Mouse (Mus musculus) kidney, adult 8-10 months (tissue): Measurements from ENCODE around the gene 1190007I07Rik.
"Not testable (repeated sequence)": the region's sequence is repeated elsewhere in the genome, so short reads cannot be mapped to it uniquely, and the experiment has no call there.

Source experiments
- DNase-seq, 2 experiments: peaks; one replicate each; pipeline ENCODE4 v3.0.0; 2022

Gene 1190007I07Rik

GRCm38 (mm10) chr10:82629111-82629585, 6.1 kb upstream of the 1190007I07Rik start:
- DNase-seq = no peak

GRCm38 (mm10) chr10:82623553-82623932, 515 bp upstream of the 1190007I07Rik start:
- DNase-seq = not testable (repeated sequence)

- no peak for DNase-seq
Observed at GRCm38 (mm10) chr10:82622235-82622634, 793 bp downstream of the 1190007I07Rik start.

- DNase-seq = not testable (repeated sequence)
Observed at GRCm38 (mm10) chr10:82594421-82594820, 28.6 kb downstream of the 1190007I07Rik start.

GRCm38 (mm10) chr10:82589673-82590072, 33.4 kb downstream of the 1190007I07Rik start:
- DNase-seq = not testable (repeated sequence)

GRCm38 (mm10) chr10:82571091-82571490, 51.9 kb downstream of the 1190007I07Rik start:
- DNase-seq = not testable (repeated sequence)
